Mouse (Mus musculus) erythroid progenitor cell, adult 5-6 weeks (primary cell): Measurements from ENCODE around the gene Dvl2. TPM values are rescaled to one million over a fixed set of nuclear protein-coding genes. Genes with fewer than 3 reads are reported as not detected.
"Not testable (repeated sequence)": the region's sequence is repeated elsewhere in the genome, so short reads cannot be mapped to it uniquely, and the experiment has no call there.

Experiments
- ATAC-seq: replicated peaks from 2 replicates; pipeline ENCODE4 v1.8.0; 2016; ENCODE audit warnings: moderate number of reproducible peaks, mild to moderate bottlenecking, moderate TSS enrichment, inconsistent platforms; ENCODE audit not compliant: poor library complexity, low FRiP score, severe bottlenecking
- total RNA-seq, 2 experiments: library from RNA; stranded (forward) in 1 of 2; stranded (reverse) in 1 of 2; fragments of 150-400 nt in 1 of 2; fragments of 186-747, 209-891 nt in 1 of 2; gene quantifications; 2 replicates each; pipeline versions ENCODE4 v1.2.3 to v1.2.4; 2015 to 2017; ENCODE audit warnings: low replicate concordance in 2 of 2

Dvl2 gene
- total RNA-seq (2015; ENCODE audit: low replicate concordance) = 2.9 and 4.3 TPM in 2 replicates
- total RNA-seq (2017; ENCODE audit: low replicate concordance) = 0.30 and 2.4 TPM in 2 replicates

DNA sequence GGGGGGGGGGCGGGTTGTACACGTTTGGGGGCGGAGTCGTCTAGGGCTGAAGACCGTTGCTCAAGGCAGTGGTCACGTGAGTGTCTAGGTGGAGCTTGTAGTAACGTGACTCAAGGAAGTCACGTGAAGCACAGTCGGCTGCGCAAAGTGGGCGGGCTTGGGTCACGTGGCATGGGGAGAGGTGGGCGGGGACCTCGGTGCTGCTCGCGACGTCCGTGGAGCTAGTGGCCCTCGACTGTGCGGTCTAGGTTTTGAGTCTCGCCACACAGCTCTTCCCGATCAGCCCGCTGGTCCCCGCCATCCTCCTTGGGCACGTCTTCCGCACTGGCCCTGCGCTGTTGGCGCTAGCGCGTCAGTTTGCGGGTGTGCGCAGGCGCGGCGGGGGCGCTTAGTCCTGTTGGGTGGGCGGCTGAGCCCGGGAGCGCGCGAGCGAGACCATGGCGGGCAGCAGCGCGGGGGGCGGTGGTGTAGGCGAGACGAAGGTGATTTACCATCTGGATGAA, at the start of gene Dvl2:
TSS of gene Dvl2 (plus strand) at position 200 of the 503 bp plus-strand sequence.
- peak; percentile 65 for ATAC-seq

DNA sequence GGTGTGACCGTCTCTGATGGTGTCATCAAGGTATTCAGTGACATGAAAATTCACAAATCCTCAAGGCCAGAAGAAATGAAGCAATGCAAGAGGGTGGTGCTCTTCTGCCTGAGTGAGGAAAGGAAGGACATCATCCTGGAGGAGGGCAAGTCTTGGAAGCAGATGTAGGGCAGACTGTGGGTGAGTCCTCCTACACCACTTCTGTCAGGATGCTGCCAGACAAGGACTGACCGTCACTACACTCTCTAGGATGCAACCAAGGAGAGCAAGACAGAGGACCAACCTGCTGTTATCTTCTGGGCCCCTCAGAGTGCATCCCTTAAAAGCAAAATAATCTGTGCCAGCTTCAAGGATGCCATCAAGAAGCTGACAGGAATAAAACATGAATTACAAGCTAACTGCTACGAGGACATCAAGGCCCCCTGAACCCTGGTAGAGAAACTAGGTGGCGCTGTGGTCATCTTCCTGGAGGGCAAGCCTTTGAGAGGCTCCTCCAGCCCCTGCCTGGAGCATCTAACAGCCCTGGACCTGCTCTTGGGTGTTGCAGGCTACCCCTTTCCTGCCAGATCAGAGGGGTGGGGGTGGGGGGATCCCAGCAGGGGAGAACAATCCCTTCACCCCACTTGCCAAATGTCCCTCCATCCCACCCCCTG, 49.5 kb upstream of the Dvl2 start:
- ATAC-seq = no peak

DNA sequence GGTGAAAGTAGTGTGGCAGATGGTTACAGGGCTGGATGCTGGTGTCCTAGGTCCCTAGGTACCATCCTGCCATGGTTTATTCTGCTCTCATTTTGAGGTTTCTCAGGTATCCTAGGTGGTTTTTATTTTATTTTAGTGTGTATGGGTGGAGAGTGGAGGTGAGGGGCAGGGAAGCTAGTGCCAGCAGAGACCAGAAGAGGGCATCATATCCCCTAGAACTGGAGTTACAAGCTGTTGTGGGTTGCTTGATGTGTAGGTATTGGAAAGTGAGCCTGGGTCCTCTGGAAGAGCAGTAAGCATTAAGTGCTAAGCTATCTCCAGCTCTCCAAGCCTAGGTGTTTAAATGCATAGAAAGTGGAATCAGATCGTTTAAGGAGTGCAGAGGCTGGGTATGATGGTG, 48.1 kb upstream of the Dvl2 start:
- ATAC-seq = no peak

DNA sequence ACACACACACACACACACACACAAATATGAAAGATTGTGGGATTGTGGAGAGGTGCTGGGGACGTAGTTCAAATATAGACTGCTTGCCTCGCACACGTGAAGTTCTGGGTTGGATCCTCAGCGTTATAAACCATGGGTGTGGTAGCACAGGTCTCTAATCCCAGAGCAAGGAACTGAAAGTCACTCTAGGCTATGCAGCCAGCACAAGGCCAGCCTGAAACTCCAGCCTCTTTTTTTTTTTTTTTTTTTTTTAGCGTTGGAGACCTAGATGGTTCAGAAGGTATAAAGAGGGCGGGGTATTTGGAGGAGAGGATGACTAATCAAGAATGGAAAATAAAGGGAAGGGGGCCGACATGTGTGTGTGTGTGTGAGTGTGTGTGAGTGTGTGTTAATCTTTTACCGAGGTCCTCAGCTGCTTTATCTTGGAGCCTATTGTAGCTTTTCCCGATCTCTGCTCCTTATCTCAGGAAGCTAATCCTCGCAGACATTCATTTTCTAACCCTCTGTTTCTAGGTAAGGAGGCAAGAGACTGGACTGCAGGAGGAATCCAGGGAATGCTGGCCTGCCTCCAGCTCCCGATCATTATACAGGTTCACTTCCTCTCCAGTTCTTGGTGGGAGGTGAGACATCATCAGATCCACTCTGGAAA, 47.0 kb upstream of the Dvl2 start:
- ATAC-seq = no peak

DNA sequence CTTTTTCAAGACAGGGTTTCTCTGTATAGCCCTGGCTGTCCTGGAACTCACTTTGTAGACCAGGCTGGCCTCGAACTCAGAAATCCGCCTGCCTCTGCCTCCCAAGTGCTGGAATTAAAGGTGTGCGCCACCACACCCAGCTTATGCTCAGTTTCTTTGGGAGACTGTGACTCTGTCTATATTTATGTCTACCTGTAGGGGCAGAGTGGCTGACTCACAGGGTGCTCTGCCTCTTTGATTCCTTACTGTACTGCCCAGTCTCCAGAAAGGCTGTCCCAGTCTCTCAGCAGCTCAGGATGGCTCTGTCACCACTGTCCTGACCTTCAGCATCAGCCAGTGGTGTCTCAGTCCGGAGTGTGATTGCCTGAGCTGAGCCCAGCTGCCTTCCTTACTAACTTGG, 44.8 kb upstream of the Dvl2 start:
- ATAC-seq = not testable (repeated sequence)

DNA sequence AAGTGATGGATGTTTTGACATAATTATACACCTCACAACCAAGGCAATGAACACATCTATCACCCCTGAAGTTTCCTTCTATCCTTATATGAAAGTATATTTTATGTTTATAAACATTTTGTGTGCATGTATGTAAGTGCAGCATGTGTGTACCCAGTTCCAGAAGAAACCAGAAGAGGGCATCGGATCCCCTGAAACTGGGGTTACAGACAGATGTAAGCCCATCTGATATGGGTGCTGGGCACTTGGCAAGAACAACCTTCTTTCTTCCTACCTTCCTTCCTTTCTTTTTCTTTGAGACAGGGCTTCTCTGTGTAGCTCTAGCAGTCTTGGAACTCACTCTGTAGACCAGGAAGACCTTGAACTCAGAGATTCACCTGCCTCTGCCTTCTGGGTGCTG, 44.2 kb upstream of the Dvl2 start:
- no peak for ATAC-seq

DNA sequence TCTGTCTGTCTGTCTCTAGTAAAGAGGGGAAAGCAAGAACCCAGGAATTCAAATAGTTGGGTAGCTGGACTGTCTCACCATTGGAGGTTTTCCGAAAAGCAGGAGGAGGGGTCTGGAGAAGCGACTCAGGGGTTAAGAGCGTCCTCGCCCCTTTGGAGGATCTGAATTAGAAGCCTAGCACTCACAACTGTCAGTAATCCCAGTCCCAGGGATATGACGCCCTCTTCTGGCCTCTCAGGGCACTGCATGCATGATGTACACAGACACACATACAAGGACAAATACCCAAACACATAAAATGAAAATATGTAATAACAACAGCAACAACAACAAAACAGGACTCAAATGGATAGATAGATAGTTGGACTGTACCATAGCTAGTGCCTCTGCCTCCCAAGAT, 39.8 kb upstream of the Dvl2 start:
- ATAC-seq = no peak

DNA sequence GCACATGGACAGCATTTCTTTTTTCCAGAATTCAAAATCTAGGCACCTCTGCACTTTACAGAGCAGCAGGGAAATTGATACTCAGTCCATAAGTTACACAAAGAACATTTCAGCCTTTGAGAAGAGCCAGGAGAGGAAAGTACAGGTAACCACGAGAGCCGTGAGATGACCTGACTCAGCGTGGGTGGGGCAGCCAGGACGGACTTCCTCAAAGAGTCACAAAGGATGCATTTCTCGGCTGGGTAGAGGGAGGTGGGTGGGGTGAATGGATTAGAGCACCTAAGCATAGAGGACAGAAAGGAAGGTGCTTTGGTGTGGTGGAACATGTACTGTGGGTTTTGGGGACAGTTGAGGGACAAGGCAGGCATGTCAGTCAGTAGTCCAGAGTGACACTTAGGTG, 38.6 kb upstream of the Dvl2 start:
- ATAC-seq = no peak

DNA sequence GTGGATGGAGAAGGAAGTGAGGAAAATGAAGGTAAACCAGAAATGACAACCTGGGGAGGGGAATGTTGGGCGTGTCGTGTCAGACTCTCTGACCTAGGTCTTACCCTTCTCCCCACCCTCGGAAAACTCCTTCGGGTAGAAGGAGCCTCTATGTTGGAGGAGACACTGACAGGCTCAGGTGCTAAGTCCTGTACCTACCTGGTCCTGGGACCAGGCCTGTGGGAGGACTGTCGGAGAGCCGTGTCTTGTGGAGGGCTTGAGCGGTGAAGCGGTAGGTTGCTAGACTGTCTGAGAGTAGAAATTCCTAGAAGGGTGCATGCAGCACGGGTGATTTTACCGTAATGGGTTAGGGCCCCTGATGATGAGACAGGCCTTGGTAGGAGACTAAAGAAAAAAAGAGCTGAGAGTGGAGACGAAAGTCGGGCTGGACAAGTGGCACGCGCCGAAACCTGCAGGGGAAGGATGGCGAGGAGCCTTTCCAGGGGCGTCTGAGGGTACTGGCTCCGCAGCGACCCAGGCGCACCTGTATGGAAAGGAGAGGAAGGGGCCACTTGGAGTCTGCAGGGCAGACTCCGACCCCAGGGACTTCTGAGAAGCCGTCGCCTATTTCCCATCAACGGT, 35.6 kb upstream of the Dvl2 start, which contains the start of gene Cldn7:
TSS of gene Cldn7 (plus strand) at position 130 of the 621 bp plus-strand sequence.
- ATAC-seq = no peak

DNA sequence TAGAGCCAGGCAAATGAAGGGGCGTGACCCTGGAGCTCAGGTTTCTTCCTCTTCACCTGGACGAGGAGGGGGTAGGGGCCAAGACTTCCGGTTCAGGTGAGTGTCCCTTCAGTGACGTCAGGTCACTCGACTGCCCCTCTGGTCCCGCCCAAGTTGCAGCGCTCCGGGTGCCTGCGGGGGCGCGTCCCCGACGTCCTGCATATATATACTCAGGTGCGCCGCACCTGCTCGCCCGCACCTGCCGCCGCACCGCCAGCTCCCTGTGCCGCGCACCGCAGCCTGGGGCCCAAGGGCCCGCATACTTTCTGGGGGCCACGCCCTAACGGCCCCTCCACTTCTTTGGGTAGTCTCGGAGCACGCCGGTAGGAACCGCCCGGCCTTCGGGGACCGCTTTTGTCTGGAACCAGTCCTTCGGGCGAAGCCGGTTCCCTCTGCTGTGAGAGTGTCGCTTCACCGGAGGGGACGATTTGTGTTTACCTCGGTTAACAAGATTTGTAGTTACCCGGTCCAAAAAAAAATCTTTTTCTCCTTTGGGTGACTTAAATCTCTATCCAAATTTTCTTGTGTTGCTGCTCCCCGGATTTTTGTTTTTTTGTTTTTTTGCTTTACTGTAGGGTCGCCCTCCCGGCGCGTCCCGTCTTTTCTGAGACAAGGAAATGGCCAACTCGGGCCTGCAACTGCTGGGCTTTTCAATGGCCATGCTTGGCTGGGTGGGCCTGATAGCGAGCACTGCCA, 35.0 kb upstream of the Dvl2 start:
- ATAC-seq = no peak

DNA sequence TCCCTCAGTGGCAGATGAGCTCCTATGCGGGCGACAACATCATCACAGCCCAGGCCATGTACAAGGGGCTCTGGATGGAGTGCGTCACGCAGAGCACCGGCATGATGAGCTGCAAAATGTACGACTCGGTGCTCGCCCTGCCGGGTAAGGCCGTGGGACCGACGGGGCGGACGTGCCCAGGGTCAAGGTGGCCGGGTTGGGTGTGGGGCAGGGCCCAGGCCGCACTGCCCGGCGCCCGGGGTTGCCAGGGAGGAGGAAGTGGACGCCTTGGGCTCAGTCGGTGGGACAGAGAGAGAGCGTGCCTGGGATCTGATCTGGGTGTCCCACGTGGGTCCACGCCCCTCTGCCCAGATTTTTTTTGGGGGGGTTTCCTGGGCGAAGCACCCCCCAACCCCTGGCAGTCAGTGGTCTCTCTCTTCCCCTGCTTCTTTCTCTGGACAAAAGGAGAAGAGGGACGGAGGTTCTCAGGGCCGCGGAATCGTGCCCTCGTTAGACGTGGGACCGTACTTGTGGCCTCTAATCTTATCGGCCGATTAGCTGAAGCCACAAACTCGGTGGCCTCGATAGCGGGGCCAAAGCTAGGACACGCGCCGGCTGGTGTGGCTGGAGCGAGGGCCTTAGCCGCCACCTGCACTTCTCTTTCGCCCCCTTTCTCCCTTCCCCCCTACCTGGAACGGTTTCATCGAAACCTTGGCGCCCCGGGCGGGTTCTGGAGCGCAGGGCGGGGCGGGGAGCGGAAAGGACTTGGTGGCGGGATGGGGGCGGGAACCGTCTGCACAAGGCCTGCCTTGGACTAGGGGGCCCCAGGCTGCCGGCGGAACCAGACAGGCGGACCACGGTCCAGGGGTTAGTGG, 34.2 kb upstream of the Dvl2 start:
- ATAC-seq = no peak

DNA sequence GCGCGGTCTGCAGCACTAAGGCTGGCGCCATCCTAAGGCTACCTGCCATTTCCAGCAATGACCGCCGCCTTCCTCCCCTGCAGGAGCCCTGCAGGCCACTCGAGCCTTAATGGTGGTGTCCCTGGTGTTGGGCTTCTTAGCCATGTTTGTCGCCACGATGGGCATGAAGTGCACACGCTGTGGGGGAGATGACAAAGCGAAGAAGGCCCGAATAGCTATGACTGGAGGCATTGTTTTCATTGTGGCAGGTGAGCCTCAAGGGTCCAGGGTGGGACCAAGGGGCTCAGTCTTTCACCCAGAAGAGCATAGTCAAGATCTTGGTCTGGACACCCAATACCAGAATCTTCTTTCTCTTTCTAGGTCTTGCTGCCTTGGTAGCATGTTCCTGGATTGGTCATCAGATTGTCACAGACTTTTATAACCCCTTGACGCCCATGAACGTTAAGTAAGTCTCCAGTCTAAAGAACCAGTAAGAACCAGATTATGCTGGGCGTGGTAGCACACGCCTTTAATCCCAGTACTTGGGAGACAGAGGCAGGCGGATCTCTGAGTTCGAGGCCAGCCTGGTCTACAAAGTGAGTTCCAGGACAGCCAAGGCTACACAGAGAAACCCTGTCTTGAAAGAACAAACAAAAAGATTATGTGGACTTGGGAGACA, 33.4 kb upstream of the Dvl2 start:
- no peak for ATAC-seq

DNA sequence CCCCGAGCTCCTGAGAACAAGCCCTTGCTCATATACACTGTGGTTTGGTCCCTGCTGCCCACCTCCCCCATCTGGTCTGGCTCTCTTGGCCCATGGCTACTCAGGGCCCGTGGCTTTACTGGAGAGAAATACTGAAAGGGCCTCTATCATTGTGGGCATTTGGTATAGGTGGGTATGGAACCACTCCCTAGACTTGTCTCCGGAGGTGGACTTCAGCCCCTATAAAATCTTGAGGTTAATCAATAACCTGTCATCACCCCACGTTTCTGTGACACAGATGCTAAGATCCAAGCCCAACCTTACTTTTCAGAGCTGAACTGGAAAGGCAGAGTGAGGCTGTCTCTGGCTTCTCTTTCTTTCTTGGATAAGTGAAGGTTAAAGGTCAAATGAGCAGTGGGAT, 31.6 kb upstream of the Dvl2 start:
- ATAC-seq = no peak

DNA sequence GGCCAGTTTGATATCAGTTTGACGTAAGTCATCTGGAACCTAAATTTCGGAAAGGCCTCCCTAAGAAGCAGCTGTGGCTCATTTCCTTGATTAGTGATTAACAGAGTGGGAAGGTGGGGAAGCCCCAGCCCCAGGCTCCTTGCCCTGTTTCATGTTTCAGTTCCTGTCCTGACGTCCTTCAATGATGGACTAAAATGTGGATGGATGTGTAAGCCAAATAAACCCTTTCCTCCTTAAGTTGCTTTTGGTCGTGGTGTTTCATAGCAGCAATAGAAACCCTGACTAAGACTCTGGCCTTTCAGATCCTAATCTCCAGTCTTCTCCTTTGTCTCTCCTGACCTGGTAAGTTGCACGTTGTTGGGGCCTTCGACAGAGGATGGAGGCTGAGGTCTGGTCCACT, 30.2 kb upstream of the Dvl2 start:
- ATAC-seq = no peak

DNA sequence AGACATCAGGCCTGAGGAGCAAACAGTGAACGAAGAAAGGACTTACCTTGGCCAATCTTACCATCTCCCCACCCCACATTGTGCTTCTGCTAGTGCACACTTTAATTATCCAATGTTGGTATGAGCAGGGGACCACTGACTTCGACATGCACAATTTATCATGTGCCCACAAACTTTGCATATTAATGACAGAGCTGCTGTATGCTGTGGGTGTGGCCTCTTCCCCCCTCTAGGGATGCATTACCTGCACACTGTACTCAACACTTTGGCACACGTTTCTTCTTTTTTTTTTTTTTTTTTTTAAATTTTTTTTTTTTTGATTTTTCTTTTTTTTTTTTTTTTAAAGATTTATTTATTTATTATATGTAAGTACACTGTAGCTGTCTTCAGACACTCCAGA, 29.6 kb upstream of the Dvl2 start:
- no peak for ATAC-seq

DNA sequence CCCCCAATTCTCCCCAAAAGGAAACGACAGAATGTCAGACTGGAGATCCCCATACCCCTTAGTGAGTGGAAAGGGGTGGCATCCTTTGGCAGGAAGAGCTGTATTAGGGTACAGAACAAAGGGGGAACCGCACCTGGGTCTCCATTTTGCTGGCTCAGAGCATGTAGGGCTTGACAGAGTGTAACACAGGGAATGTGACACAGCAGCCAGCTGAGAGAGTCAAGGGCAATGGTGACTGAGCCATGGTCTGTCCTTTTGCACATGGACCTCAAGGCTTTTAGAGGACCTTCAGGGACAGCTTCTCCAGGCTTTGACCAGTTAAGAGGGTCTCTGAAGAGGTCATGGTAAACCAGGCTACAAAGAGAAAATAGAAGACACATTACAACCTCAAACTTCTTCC, 25.5 kb upstream of the Dvl2 start:
- ATAC-seq = no peak

DNA sequence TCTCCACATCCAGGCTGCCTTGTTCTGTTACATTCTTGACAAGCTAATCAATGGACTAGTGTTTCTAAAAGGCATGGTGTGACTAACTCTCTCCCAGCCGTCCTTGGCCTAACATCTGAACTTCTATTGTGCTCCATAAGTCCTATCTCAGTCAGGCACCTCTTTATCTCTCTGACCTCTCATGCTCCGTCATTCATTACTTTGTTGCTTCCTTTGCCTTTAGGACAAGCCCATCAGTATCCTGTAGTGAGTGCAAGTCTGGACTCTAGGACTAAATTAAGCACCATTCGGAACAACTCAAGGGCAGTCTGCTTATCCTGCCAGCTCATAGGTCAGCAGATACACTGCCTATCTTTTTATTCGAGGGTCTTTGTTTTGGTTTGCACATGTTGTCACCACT, 24.1 kb upstream of the Dvl2 start:
- ATAC-seq = no peak

DNA sequence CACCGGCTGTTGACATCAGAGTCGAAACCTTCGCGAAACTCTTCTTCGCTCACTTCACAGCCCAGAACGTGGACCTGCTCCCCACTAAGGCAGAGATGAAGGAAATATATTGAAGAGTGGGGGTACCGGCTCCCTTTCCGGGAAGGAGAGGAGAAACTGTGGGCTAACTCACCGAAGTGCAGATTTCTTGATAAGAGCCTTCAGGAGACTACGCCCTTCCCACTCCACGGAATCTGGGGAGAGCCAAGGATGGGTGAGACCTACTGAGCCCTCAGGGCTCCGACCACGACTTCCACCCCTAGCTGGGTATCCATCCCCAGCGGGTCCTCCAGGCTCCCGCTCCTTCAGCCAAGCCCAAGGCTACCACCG, 20.6 kb upstream of the Dvl2 start:
- peak; percentile 70 for ATAC-seq
